Mouse (Mus musculus) limb, embryonic 14.5 days (tissue): ENCODE data around the gene Gm20388. TPM values are rescaled to one million over a fixed set of nuclear protein-coding genes. Genes with fewer than 3 reads are reported as not detected.
A peak's percentile ranks its signal among the peaks of the same experiment; 100 is the strongest.

Experiments used
- ATAC-seq: fragments of 200-750 bp; cut with Nextera tagmentation; 2 replicates; pipeline ENCODE4 v1.8.0; 2017; ENCODE audit warnings: low read depth, moderate number of reproducible peaks, moderate TSS enrichment; ENCODE audit not compliant: low FRiP score
- DNase-seq: peaks from one replicate; pipeline ENCODE4 v3.0.0-alpha.2; 2015; ENCODE audit warnings: low spot score
- H3K27ac ChIP-seq: fragments of 300-500 bp; sonication (generic); replicated peaks from 2 replicates; pipeline ENCODE4 v1.5.1; 2014; ENCODE audit warnings: low read depth, mild to moderate bottlenecking, low read length, moderate library complexity, mixed read lengths
- H3K27me3 ChIP-seq: fragments of 300-500 bp; sonication (generic); 2 replicates; pipeline ENCODE4 v1.6.1; 2014; ENCODE audit warnings: low read length, mixed read lengths; ENCODE audit not compliant: control insufficient read depth, insufficient read depth
- H3K36me3 ChIP-seq: fragments of 300-500 bp; sonication (generic); 2 replicates; pipeline ENCODE4 v1.6.1; 2014; ENCODE audit warnings: mild to moderate bottlenecking, low read length, moderate library complexity, mixed read lengths; ENCODE audit not compliant: control insufficient read depth, insufficient read depth
- H3K4me1 ChIP-seq: fragments of 300-500 bp; sonication (generic); 2 replicates; pipeline ENCODE4 v1.6.1; 2014; ENCODE audit warnings: antibody characterized with exemption, low read length, mixed read lengths; ENCODE audit not compliant: control insufficient read depth, insufficient read depth
- H3K4me2 ChIP-seq: fragments of 300-500 bp; sonication (generic); replicated peaks from 2 replicates; pipeline ENCODE4 v1.6.1; 2014; ENCODE audit warnings: low read depth, mild to moderate bottlenecking, low read length, moderate library complexity; ENCODE audit not compliant: severe bottlenecking
- H3K4me3 ChIP-seq: fragments of 300-500 bp; sonication (generic); replicated peaks from 2 replicates; pipeline ENCODE4 v1.5.1; 2014; ENCODE audit warnings: low read length
- H3K9ac ChIP-seq: fragments of 300-500 bp; sonication (generic); 2 replicates; pipeline ENCODE4 v1.6.1; 2014; ENCODE audit warnings: mild to moderate bottlenecking, low read depth, low read length, moderate library complexity; ENCODE audit not compliant: severe bottlenecking
- H3K9me3 ChIP-seq: fragments of 300-500 bp; sonication (generic); 2 replicates; pipeline ENCODE4 v1.6.1; 2016; ENCODE audit warnings: low read length; ENCODE audit not compliant: control insufficient read depth
- POLR2A ChIP-seq: fragments of 200-500 bp; IDR thresholded peaks from 2 replicates; pipeline ENCODE4 v1.8.0; 2012; ENCODE audit warnings: inconsistent platforms, mild to moderate bottlenecking, moderate library complexity, borderline replicate concordance; ENCODE audit not compliant: insufficient read depth, insufficient read length; ENCODE audit errors: extremely low read depth
- WGBS: fragments of 180-500 bp; shearing (Covaris S2); extraction: QIAGEN DNeasy Blood & Tissue Kit; methylation state at CpG from one replicate; pipeline ENCODE4 v1.1.7; 2014; 5-methylcytosine and 5-hydroxymethylcytosine counted together
- polyA plus RNA-seq, 2 experiments: library from polyadenylated mRNA; depleted of rRNA in 1 of 2; stranded (reverse) in 1 of 2; unstranded in 1 of 2; fragments of >200 nt; fragmentation: Nextera tagmentation in 1 of 2; extraction: Ambion mirVana in 1 of 2; gene quantifications; 2 replicates each; pipeline versions ENCODE4 v1.2.1 to v1.2.3; 2012 to 2014

Gene Gm20388
- polyA plus RNA-seq, 2 experiments, result 1.9 to 49.9 TPM

DNA sequence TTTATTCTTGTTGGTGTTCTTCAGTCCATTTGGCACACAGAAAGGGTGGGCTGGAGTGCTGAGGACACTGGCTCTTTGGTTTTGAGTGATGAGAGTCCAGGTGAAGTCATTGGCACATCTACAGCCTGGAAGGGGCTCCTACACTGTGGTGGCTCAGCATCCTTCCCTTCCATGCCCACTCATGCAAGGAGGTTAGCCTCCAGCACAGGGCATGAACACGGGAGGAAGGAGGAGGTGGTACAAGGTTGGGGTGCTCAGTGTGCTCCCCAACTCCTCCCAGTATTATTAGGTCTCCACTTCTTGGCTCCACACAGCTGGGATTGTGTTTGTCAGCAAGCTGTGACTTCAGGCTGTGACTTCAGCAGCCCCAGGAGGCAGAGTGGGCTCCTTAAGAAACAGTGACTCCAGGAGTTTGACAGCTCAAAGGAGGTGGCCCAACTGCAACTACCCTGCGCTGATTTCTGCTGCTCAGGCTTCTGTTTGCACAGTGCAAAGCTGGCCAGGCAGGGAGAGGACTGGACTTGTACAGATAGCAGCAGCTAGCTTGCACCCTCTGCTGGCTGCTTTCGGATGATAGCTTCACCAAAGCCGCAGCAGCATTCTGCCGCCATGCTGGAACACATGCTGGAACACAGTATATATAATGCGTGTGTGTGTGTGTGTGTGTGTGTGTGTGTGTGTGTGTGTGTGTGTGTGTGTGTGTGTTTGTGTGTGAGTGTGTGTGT, 3873.0 kb downstream of the Gm20388 start:
- peak; percentile 88 for ATAC-seq
- peak; percentile 89 for DNase-seq
- no peak overlapping the region for H3K27ac ChIP-seq
- 13% methylated on average over 6 of the region's 6 CpGs for WGBS
- H3K4me3 ChIP-seq, result no peak overlapping the region
- H3K27me3 ChIP-seq, result no peaks in the 10 kb centered on the region
- no peaks in the 10 kb centered on the region for H3K9me3 ChIP-seq
- H3K4me1 ChIP-seq, result no peaks in the 10 kb centered on the region
- H3K9ac ChIP-seq, result no peak overlapping the region
- no peak for TF ChIP-seq POLR2A
- H3K36me3 ChIP-seq, result no peaks in the 10 kb centered on the region
- no peak overlapping the region for H3K4me2 ChIP-seq

DNA sequence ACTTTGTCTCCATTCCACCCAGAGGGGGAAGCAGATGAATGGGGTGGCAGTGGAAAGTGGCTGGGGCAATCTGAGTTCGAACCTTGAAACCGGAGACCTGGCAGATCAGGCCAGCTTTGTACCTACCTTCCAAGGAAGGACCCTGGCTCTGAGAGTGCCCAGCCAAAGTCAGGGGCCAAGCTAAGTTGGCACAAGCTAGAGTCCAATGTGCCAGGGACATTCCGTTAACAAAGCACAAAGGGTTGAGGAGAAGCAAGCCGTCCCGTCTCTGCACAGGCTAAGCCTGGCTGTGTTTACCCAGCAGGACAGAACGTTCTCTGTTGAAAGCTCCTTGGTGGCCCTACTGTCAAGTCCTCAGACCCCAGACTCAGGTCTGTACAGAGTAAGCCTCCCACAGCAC, 3875.5 kb downstream of the Gm20388 start:
- Histone ChIP-seq H3K36me3 (no peaks in the 10 kb centered on the region), H3K9me3 (no peaks in the 10 kb centered on the region), H3K4me2 (no peak overlapping the region), H3K27ac (no peak overlapping the region), H3K9ac (no peak overlapping the region), H3K4me1 (no peaks in the 10 kb centered on the region), H3K27me3 (no peaks in the 10 kb centered on the region), H3K4me3 (no peak overlapping the region)
- no peak for TF ChIP-seq POLR2A
- DNase-seq (no peak), ATAC-seq (no peak)
- WGBS, result 77% methylated on average over 6 of the region's 6 CpGs

- Histone ChIP-seq H3K9ac (no peak overlapping the region), H3K27ac (no peak overlapping the region), H3K27me3 (no peaks in the 10 kb centered on the region), H3K4me3 (no peak overlapping the region), H3K4me1 (no peaks in the 10 kb centered on the region), H3K36me3 (no peaks in the 10 kb centered on the region), H3K9me3 (no peaks in the 10 kb centered on the region), H3K4me2 (no peak overlapping the region)
- TF ChIP-seq POLR2A, result no peak
- no peak for ATAC-seq
- no peak for DNase-seq
- WGBS, result 61% methylated on average over 6 of the region's 6 CpGs
Observed at GRCm38 (mm10) chr8:123786644-123787043, 3876.0 kb downstream of the Gm20388 start.

DNA sequence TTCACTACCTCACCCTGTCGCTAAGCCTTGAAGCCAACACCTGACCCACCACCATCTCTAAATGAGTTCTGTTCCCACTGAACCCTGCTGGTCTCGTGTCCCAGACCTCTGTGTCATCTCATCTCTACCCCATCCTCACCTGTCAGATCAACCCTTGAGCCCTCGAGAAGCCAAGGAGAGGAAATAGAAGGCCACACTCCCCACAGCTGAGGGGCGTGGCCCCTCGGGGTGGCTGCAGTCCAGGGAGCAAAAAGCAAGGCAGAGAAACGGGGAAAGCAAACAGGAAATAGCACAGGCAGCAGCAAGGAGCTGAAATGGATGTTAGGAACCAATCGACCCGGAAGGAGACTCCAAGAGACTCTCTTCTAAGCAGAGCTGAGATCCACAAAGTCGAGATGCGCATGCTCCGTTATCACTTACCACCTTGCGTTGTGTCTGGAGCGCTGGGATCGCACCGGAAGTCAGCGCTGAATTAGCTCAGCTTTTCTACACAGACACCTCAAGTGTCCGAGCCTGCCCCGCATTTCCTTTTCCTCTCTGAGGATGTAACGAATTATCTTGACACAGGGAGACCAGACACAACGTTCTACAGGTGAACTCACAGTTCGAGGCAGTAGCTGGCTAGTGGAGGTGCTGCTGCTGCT, 3876.7 kb downstream of the Gm20388 start:
- WGBS, result 51% methylated on average over 21 of the region's 21 CpGs
- H3K4me2 ChIP-seq, result no peak overlapping the region
- H3K9me3 ChIP-seq, result no peaks in the 10 kb centered on the region
- ATAC-seq (no peak), DNase-seq (no peak)
- no peak for TF ChIP-seq POLR2A
- H3K4me3 ChIP-seq, result no peak overlapping the region
- no peaks in the 10 kb centered on the region for H3K4me1 ChIP-seq
- no peaks in the 10 kb centered on the region for H3K36me3 ChIP-seq
- no peak overlapping the region for H3K9ac ChIP-seq
- no peaks in the 10 kb centered on the region for H3K27me3 ChIP-seq
- H3K27ac ChIP-seq, result no peak overlapping the region

DNA sequence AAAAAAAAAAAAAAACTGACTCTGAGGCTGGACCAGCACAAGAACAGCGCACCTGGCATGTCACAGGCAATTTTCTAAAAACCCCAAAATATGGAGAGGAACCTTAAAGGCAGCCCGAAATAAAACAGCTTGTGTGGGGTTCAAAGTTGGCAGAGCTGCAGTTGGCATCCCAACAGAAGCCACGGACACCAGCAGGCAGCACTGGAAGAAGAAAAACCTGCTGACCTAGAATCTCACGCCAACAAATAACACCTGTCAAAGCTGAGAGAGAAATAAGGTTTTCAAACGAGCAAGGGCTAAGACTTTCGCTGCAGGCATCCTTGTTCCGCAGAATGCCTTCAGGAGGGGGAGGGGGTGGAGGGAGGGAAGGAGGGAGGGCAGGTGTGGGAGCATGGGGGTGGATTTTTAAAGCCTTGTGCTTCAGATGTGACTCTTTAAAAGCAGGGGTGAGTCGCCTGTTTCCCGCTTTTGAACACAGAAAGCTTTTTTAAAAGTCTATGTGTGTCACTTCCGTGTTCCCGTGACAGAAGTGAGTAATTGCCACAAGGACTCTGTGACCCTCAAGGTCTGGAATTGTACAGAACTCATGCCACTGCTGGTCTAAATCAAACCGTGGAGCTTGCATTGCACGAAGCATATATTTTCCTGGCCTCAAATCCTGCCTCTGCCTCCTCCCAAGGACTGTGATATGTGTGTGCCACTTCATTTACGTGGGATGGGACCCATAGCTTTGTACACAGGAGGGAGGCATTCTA, 3878.0 kb downstream of the Gm20388 start:
- Histone ChIP-seq H3K4me2 (no peak overlapping the region), H3K9me3 (no peaks in the 10 kb centered on the region), H3K27me3 (no peaks in the 10 kb centered on the region), H3K4me1 (no peaks in the 10 kb centered on the region), H3K27ac (no peak overlapping the region), H3K4me3 (no peak overlapping the region), H3K9ac (no peak overlapping the region), H3K36me3 (no peaks in the 10 kb centered on the region)
- WGBS, result 44% methylated on average over 14 of the region's 14 CpGs
- ATAC-seq (no peak), DNase-seq (no peak)
- TF ChIP-seq POLR2A, result no peak
